Mouse (Mus musculus) liver, adult (tissue): Measurements from ENCODE around the gene Ipcef1.

Source experiments
- GATA4 ChIP-seq: IDR thresholded peaks from 2 replicates; pipeline ENCODE4 v1.6.1; 2014; ENCODE audit warnings: mild to moderate bottlenecking, low read length; ENCODE audit not compliant: insufficient replicate concordance

Gene Ipcef1

DNA sequence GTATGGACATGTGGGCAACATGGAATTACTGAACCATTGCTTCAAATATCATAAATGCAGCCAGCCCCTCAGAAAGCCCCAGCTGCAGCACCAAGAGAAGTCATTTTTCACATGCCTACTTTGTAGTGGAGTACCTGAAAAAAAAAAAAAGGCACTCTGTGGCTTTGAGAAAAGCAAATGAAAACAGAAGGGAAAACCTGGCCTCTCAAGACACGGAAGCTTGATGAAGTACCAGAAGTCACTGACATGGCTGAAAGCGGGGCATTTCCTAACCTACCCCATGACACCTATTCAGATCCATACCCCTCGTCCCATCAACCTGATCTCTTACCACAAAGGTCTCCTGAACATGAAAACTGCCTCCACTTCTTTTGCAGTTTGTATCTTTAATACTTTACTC is 55.4 kb downstream of the Ipcef1 start:
- no peak for TF ChIP-seq GATA4

DNA sequence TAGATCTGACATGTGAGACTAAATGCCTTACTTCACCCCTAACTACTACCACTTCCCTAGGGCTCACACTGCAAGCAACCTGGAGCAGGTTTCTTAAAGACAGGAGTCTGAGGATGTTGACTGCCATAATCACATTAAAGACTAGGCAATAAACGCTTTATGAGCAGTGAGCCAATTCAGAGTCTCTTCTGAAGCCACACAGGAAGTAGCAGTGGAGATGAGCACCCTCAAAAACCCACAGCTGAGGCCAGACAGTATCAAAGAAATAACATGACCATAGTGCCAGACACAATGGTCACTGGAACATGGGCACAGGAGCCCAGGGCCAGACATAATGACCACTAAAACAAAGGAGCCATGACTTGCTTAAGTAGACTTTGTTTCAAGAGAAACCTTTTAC is 63.7 kb downstream of the Ipcef1 start:
- no peak for TF ChIP-seq GATA4

DNA sequence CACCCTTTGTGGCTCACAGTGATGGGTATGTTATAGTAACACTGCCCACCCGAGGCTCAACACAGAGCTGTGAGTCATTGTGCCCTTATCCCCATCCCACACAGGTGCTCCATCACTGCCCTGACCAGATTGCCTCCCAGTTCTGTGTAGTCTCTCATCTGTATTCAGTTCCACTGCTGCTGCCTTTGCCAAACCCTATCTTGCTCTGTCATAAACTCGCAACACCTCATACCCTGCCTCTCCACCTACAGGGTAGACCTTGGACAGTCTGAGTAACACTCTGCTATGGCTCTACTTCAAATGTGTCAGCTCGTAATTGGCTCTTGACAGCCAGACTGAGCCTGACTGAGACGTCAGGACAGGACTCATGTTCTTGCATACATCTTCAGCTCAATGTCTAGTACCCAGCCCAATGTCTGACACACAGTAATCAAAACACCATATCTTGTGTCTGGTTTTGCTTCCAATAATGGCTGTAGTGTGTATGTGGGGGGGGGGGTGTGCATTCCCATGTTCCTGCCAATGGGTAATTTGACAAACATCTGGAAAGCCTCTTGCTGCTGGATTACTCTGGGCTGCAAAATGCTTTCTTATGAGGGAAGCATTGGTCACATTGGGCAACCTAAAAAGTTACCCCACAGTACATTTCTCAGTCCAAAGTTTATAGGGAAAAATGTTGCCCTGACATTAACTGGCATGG is 64.7 kb downstream of the Ipcef1 start:
- no peak for TF ChIP-seq GATA4

DNA sequence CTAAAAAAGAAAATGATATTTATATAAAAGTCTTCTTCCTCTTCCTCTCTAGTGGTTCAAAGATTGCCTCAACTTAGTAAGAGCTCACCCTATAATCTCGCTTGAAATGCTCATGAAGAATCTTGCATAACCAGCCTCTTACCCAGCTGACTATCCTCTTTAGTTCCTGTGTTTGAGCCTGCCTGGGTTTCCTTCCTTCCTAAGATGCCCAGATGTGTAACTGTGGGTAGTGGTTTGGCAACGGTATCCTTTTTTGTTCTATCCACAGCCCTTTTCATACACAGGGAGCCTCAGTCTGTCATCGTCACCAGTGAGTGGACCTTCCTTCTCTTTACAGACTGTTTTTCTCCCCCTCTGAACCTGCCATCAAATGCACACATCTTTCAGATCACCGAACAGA is 66.0 kb downstream of the Ipcef1 start:
- TF ChIP-seq GATA4 = no peak

DNA sequence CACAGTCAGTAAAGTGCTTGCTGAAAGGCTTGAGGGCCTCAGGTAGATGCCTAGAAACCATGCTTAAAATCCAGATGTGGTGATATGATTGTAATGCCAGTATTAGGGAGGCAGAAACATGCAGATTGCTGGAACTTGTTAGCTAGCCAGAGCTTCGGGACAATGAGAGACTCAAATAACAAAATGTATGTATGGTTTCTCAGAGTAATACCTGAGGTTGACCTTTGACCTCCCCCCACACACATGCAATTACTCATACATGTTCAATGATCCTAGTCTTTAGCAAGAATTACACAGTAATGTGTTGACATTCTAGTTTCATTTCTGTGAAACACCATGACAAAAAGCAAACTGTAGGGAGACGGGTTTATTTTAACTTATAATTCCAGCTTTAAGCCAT is 68.8 kb downstream of the Ipcef1 start:
- no peak for TF ChIP-seq GATA4

DNA sequence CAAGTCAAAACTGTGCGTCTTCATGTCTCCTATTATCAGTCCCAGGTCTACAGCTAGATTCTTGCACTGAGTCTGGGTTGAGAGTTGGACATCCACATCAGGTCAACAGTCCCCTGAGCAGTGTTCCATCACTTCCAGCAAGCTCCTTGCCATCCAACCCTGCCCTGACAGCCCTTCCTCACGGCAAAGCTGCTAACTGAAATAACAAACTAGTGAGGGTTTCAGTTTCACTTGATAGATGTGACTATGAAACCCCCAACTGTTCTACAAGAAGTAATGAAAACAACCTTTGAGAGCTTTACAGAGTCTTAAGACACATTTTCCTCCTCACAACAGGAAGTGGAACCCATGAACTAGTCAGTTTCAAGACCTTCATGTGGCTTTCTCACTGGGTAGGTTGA is 69.5 kb downstream of the Ipcef1 start:
- TF ChIP-seq GATA4 = no peak

DNA sequence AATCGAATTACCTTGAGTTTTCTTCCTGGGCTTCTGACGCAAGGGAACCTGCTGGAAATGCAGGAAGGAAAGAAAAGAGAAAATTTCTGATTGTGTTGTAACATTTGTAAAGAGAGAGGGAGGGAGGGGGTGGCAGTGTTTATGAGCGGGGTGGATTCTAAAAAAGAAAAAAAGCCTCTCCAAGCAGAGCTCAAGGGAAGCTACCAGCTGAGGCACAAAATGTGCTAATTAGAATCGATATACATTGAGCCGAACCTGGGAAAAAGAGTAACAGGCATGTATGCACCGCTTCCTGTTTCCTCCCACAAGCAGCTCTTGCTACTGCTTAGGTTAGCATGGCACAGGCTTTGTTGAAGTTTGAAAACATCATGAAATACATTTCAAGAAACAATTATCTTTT is 72.0 kb downstream of the Ipcef1 start:
- no peak for TF ChIP-seq GATA4

DNA sequence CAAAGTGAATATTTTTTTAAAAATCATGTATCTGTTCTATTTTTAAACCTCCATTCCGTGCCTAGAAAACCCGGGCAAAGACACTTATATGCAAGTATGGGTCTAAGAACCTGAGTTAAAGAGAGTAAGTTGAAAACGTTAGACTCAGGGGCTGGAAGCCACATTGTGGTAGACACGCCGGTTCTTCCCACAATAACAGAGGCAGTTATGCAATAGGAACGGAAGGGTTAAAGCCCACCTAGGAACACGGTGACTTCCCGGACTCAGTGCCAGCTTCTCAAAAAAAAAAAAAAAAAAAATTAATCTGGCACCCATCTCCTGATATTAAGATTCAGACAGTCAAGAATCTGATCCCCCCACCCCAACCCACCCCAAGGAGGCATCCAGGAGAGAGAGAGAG is 72.5 kb downstream of the Ipcef1 start:
- TF ChIP-seq GATA4 = no peak

DNA sequence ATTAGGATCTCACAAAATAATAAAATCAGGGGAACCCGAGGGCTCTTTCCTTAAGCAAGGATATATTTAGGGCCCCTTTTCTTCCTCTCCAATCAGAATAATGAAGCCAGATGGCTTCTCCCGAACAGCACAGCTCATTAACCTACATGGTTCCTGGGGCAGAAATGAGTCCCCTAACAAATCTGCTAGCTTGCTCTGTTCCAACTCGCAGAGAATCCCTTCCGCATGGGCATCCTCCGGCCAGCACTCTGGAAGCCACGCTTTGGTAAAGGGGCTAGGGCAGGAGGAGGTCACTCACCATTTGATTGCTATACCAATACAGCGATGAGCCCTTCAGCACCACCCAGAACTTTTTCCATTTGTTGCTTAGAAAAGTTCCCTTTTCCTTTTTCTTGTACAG is 73.1 kb downstream of the Ipcef1 start:
- TF ChIP-seq GATA4 = no peak

DNA sequence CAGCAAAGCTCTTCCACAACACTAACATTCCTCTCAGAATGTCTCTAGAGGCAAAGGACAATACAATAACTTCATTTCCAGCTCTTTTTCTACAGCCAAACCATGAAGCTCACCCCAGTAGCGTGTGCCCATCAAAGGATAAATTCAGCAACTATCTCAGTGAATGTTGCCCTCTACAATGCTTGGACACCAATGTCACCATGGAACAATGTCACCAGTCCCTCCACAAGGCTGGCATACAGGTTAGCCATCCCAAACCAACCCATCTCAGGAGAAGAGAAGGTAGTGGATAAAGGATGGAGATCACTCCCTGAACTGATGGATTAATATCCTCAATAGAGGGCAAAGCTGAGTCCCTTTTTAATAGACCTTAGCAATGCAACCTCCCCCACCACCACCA is 73.5 kb downstream of the Ipcef1 start:
- TF ChIP-seq GATA4 = no peak

DNA sequence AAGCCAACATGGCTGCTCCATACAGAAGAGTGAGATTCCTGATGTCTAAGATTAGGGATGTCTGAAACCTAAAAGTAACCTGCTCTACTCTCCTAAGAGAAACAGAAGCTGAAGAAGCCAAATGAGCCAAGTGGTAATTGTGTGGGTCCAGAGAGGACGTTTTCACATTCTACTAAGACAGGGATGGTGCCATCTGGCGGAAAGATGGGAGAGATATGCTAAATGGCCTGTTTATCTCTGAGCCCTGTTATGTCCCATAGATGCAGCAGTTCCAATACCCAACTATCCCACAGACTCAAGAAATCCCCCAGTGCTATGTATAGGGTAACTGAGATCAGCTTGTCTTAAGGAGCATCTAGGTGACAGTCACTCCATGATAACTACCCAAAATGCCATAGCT is 74.4 kb downstream of the Ipcef1 start:
- no peak for TF ChIP-seq GATA4

DNA sequence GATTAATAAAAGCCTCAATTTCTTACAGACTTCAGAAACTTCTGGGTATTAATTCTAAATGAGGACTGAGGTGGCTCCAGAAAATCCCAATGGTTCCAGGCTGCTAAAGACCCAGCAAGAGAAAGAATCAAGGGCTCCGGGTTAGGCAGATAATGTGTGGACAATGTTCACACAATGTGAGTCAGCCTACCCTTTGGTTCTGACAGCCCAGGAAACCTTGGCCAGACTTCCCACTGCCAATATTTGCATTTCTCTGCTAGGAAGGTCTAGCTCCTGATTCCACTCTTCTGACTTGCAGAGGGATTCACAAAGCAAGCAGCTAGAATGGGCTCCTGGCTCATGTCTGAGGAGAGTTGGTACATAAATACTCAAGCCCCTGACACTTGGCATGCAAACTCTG is 83.9 kb downstream of the Ipcef1 start:
- TF ChIP-seq GATA4 = no peak

DNA sequence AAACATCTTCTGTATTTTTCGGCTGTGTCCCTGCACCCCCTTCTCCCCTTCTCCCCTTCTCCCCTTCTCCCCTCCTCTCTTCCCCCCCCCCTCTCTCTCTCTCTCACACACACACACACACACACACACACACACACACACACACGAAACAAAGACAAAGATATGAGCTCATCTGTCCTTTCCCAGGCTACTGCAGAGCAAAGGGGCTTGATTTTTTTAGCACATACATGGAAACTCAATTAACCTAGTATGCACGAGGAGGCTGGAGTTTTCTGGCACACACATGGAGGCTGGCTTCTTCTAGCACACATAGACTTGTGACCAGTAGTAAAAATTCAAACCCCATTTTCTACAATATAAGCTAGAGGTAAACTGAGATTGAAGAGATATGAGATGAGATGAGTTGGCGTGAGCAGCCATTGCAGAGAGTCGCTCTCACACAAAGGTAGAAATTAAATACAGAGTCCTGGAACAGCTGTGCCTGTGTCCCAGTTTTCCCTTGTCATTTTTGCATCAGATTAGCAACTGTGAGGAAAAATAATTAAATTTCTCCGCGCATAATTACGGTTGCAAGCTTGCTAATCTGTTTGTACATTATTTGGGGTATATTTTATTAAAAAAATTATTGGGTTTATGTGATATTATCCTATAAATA is 84.6 kb downstream of the Ipcef1 start:
- no peak for TF ChIP-seq GATA4

DNA sequence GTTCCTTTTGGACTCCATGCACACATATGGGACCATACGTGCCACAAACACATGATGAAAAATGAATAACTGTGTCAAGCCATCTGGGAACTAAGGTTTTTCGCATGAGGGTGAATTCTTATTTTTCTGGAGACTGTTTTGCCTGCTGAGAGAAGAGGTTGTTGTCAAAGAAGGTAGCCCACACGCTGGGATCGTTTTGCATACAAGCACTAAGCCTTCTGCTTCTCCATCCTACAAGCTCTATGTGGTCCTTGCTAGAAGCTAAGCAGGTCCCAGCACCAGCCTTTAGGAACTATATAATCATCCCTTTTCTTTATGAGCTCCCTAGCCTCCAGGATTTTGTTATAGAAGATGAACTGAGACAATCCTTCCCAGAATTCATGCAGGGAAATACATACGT is 93.5 kb downstream of the Ipcef1 start:
- no peak for TF ChIP-seq GATA4

DNA sequence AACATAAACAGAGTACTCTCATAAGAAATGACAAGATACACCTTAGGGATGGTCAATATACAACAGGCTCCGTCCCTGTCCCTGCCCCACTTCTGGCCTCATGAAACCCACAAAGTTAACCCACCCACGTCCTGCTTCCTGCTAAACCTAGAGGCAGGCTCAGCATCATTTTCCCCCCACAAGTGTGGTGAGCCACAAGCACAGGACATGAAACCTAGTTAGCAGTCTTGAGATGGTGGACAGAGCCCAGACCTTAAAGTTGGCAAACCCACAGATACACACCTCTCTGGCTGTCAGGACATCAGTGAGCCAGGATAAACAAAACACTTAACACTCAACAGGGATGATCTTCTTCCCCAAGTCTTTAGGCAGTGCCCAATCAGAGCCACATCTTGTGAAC is 95.9 kb downstream of the Ipcef1 start:
- TF ChIP-seq GATA4 = no peak

DNA sequence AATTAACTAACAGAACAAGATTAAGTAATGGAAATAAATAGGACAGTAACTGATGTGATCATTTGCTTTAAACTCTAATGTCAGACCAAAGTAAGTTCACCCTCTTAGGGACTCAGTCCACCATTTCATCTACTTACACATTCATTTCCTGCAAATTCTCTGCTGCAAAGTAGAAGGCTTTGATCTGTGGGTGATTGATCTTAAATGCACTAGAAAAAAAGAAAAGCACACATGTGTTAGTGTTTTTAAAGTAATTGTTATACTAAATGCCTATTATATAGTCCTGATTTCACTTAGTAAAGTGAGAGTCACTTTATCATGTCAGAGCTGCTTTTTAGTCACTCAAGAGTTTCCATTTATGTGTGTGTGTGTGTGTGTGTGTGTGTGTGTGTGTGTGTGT is 97.7 kb downstream of the Ipcef1 start:
- TF ChIP-seq GATA4 = no peak

DNA sequence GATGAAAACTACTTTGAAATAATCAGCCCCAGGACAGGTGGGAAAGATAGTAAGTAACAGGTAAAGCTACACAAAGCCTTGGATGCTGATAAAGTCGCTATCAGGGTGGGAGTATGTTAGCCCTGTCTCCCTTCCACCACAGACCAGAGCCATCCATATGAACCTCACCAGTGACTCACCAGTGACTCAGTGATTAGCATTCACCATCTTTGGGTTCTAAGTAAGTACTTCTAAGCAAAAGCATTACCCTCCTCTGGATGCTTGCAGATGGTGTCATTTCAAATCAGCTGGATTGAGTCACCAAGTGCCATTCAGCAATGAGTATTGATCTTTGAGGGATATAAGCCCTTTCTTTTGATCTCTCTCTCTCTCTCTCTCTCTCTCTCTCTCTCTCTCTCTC is 99.2 kb downstream of the Ipcef1 start:
- TF ChIP-seq GATA4 = no peak

DNA sequence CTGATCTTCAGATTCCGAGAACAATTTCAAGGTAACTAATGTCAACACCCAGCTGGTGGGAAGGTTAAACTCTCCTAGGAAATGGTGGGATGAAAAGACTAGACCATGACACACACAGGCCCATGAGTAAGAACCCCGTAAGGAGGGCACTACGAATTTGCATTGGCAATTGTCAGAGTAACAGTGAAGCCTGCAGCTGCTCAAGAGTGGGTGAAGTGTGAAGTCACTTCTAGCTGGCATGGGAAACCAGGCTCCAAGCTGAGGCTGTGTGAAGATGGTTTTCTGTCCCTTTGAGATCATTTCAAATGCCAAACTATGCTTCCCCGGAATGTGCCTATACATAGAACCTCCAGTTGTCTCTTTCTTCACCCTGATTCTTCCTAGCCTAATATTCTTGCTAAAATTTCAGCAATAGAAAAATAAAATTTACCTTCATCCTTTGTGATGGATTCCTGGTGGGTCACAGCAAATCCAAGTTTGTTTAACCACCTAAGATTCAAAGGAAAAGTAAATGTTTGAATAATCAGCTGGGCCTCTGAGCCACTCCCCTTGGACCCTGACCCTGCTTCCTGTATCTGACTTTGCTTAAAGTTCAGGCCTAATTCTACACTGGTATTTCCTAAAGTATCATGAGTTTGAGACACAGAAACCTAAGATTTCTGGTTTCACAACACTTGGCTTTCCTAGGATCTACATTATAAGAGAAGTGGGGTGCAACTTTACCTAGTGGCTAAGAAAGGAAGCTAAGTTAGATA is 115.4 kb downstream of the Ipcef1 start:
- no peak for TF ChIP-seq GATA4
